Mouse (Mus musculus) cortical plate, adult 2 months (tissue): Measurements from ENCODE around the gene Cacna2d3.

Experiments
- CTCF ChIP-seq: fragments of 200-500 bp; IDR thresholded peaks from 2 replicates; pipeline ENCODE4 v1.5.1; 2011; ENCODE audit warnings: mild to moderate bottlenecking, control low read depth, low read length; ENCODE audit not compliant: insufficient read depth; ENCODE audit errors: extremely low read depth
- POLR2A ChIP-seq: fragments of 200-500 bp; IDR thresholded peaks from 2 replicates; pipeline ENCODE4 v1.6.1; 2011; ENCODE audit warnings: mild to moderate bottlenecking, low read length, control low read depth; ENCODE audit not compliant: insufficient read depth; ENCODE audit errors: extremely low read depth

GRCm38 (mm10) chr14:29277701-29278100 is 444.0 kb downstream of the Cacna2d3 start:
- TF ChIP-seq CTCF (no peak), POLR2A (no peak)
